Mouse (Mus musculus) granulocyte monocyte progenitor cell, adult 5-6 weeks (primary cell): Measurements from ENCODE around the gene Ttc25. TPM values are rescaled to one million over a fixed set of nuclear protein-coding genes. Genes with fewer than 3 reads are reported as not detected.
"Not testable (repeated sequence)": the region's sequence is repeated elsewhere in the genome, so short reads cannot be mapped to it uniquely, and the experiment has no call there.

Source experiments
- ATAC-seq: replicated peaks from 2 replicates; pipeline ENCODE4 v1.8.0; 2016; ENCODE audit warnings: mild to moderate bottlenecking, moderate TSS enrichment, inconsistent platforms; ENCODE audit not compliant: poor library complexity, severe bottlenecking
- total RNA-seq, 2 experiments: library from RNA; stranded (forward) in 1 of 2; stranded (reverse) in 1 of 2; fragments of 200-712, 200-1000 nt in 1 of 2; fragments of >200 nt in 1 of 2; fragmentation: Nextera tagmentation in 1 of 2; gene quantifications; 2 replicates each; pipeline ENCODE4 v1.2.3; 2014 to 2017

The Ttc25 gene
- total RNA-seq, 2 experiments from 2014 or later, result 0.31 to 3.7 TPM

- no peak for ATAC-seq
Observed at GRCm38 (mm10) chr11:100594608-100595007, 49.2 kb downstream of the Ttc25 start.

- no peak for ATAC-seq
Observed at GRCm38 (mm10) chr11:100595533-100595932, 50.1 kb downstream of the Ttc25 start.

- no peak for ATAC-seq
Observed at GRCm38 (mm10) chr11:100598074-100598473, 52.7 kb downstream of the Ttc25 start.

GRCm38 (mm10) chr11:100601372-100601771 lies 56.0 kb downstream of the Ttc25 start:
- no peak for ATAC-seq

GRCm38 (mm10) chr11:100603155-100603554 lies 57.7 kb downstream of the Ttc25 start:
- no peak for ATAC-seq

- no peak for ATAC-seq
Observed at GRCm38 (mm10) chr11:100603813-100604212, 58.4 kb downstream of the Ttc25 start.

GRCm38 (mm10) chr11:100604321-100605005 lies 59.1 kb downstream of the Ttc25 start:
- no peak for ATAC-seq

- ATAC-seq, result no peak
Observed at GRCm38 (mm10) chr11:100605451-100605850, 60.0 kb downstream of the Ttc25 start.

- ATAC-seq, result no peak
Observed at GRCm38 (mm10) chr11:100607121-100607520, 61.7 kb downstream of the Ttc25 start.

GRCm38 (mm10) chr11:100608796-100609195 lies 63.4 kb downstream of the Ttc25 start:
- ATAC-seq, result 0 out of 2 replicates have a peak, but pooled peaks have one; percentile 17

- no peak for ATAC-seq
Observed at GRCm38 (mm10) chr11:100609355-100609996, 64.1 kb downstream of the Ttc25 start.

GRCm38 (mm10) chr11:100609997-100610680 lies 64.7 kb downstream of the Ttc25 start:
- no peak for ATAC-seq

- ATAC-seq, result no peak
Observed at GRCm38 (mm10) chr11:100611627-100612026, 66.2 kb downstream of the Ttc25 start.

- ATAC-seq, result no peak
Observed at GRCm38 (mm10) chr11:100613241-100613640, 67.8 kb downstream of the Ttc25 start.

- no peak for ATAC-seq
Observed at GRCm38 (mm10) chr11:100616332-100616731, 70.9 kb downstream of the Ttc25 start.

- not testable (repeated sequence) for ATAC-seq
Observed at GRCm38 (mm10) chr11:100616836-100617235, 71.4 kb downstream of the Ttc25 start.

GRCm38 (mm10) chr11:100617480-100617879 lies 72.1 kb downstream of the Ttc25 start:
- no peak for ATAC-seq

- ATAC-seq, result peak; percentile 68
Observed at GRCm38 (mm10) chr11:100618761-100619484, 73.5 kb downstream of the Ttc25 start, which contains the start of gene Nkiras2. TSS of gene Nkiras2 (plus strand) at chr11:100619244.

GRCm38 (mm10) chr11:100619485-100619975 lies 74.1 kb downstream of the Ttc25 start:
- ATAC-seq, result peak; percentile 73

- ATAC-seq, result 0 out of 2 replicates have a peak, but pooled peaks have one; percentile 0
Observed at GRCm38 (mm10) chr11:100619982-100620381, 74.6 kb downstream of the Ttc25 start, which contains the start of gene Dnajc7. TSS of gene Dnajc7 (minus strand) at chr11:100620168.
